Comparison of ENCODE assay signal across 32 mouse cellular contexts in the genomic region with DNA sequence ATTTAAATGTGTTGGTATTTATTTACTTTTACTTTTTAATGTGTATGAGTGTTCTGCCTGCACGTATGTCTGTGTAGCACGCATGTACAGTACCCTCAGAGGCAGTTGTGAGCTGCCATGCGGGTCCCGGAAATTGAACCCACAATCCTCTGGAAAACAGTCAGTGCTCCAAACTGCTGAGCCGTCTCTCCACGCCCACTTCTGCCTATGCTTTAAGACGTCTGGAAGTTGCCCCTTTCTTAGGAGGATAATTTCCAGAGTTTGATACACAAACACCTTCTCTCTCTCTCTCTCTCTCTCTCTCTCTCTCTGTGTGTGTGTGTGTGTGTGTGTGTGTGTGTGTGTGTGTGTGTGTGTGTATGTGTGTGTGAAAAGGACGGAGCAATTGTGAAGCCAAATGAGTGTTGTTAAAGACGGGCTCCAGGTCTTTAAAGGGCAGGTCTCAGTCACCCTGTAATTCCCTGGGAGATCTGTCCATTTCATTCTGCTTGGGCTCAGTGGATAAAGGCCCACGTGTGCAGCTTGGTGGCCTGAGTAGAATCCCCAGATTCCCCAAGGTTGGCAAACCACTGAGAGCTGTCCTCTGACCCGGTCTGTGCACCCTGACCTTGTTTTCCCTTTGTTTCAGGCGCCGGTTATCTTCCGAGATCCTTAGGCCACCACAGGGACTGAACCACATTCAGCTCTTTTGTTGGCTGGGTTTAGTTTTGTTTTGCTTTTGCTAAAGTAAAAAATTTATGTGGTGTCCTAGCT. TPM values are rescaled to one million over a fixed set of nuclear protein-coding genes. Genes with fewer than 3 reads are reported as not detected.
DNase-seq lines count a peak whose midpoint lies in the region; ATAC-seq lines count a peak whose summit lies in the region.
"Had no signal": no experiment of that assay in that cellular context is flagged by ENCODE, and none has a peak within 500 bp of the region (broad histone marks: within the 10 kb centered on the region; RNA-seq: fewer than 3 reads in every experiment).

No protein-coding gene starts in this region.

- H3K36me3 ChIP-seq in heart, embryonic 12.5 days, result no peaks in the 10 kb centered on the region
- H3K36me3 ChIP-seq: embryonic facial prominence, embryonic 12.5 days; forebrain, embryonic 12.5 days; limb, embryonic 15.5 days; midbrain, embryonic 15.5 days; neural tube, embryonic 12.5 days had no signal

- no peak overlapping the region for H3K4me2 ChIP-seq in heart, embryonic 12.5 days
- H3K4me2 ChIP-seq: embryonic facial prominence, embryonic 12.5 days; forebrain, embryonic 12.5 days; limb, embryonic 15.5 days; lung, embryonic 14.5 days; midbrain, embryonic 15.5 days had no signal

- H3K27ac ChIP-seq in heart, embryonic 12.5 days (ENCODE audit: poor library complexity, severe bottlenecking), result peak overlapping the region; percentile 35; the same call in 1 of the 2 replicates
- H3K27ac ChIP-seq: embryonic facial prominence, embryonic 12.5 days; forebrain, embryonic 12.5 days; hindbrain, postnatal 0 days; limb, embryonic 15.5 days; midbrain, embryonic 15.5 days; neural tube, embryonic 12.5 days had no signal

- no peaks in the 10 kb centered on the region for H3K9me3 ChIP-seq in heart, embryonic 12.5 days (replicated peaks)
- H3K9me3 ChIP-seq: embryonic facial prominence, embryonic 12.5 days; forebrain, embryonic 12.5 days; limb, embryonic 15.5 days; midbrain, embryonic 15.5 days; neural tube, embryonic 12.5 days had no signal

- no peaks in the 10 kb centered on the region for H3K27me3 ChIP-seq in heart, embryonic 12.5 days (replicated peaks)
- H3K27me3 ChIP-seq: embryonic facial prominence, embryonic 12.5 days; limb, embryonic 15.5 days; midbrain, embryonic 15.5 days; neural tube, embryonic 12.5 days had no signal

- H3K4me3 ChIP-seq in heart, embryonic 12.5 days, result no peak overlapping the region
- H3K4me3 ChIP-seq: embryonic facial prominence, embryonic 12.5 days; forebrain, embryonic 12.5 days; limb, embryonic 15.5 days; midbrain, embryonic 15.5 days; neural tube, embryonic 12.5 days had no signal

- 55% methylated on average over 14 of the region's 14 CpGs for WGBS in heart, embryonic 12.5 days

- no peak for DNase-seq in heart, postnatal 10 days
- peak; percentile 41 for DNase-seq in ovary, adult 18-20 months (ENCODE audit: low spot score)
- no peak for DNase-seq in ovary, postnatal 14 days (ENCODE audit: low spot score)
- DNase-seq in adipocyte (ENCODE audit: low spot score), result peak; percentile 36
- peak; percentile 84 for DNase-seq in yolk sac, embryonic 10.5 days (ENCODE audit: low spot score)
- no peak for DNase-seq in retina, postnatal 1 day
- DNase-seq: cerebellum, adult 11 months; cerebellum, postnatal 10 days; gastrocnemius, postnatal 36 days; kidney, adult 2 months; kidney, postnatal 14 days; left cerebral cortex, postnatal 4 days; lung, embryonic 14.5 days; lung, postnatal 4 days; right cerebral cortex, adult 18-20 months had no signal

- no peak overlapping the region for H3K9ac ChIP-seq in heart, embryonic 12.5 days
- H3K9ac ChIP-seq: embryonic facial prominence, embryonic 12.5 days; forebrain, embryonic 12.5 days; limb, embryonic 15.5 days; lung, embryonic 14.5 days; midbrain, embryonic 15.5 days; neural tube, embryonic 12.5 days had no signal

- intact Hi-C loops in heart, postnatal 10 days (cut with DNase I), result no loop called here

- no peak for ATAC-seq in heart, embryonic 12.5 days (ENCODE audit: insufficient number of reproducible peaks, low FRiP score)
- no peak for ATAC-seq in cerebellum, adult (ENCODE audit: insufficient number of reproducible peaks, low FRiP score, low TSS enrichment)
- ATAC-seq: CD4-positive, CD25-positive, alpha-beta regulatory T cell, adult 4 months; hindbrain, postnatal 0 days; midbrain, embryonic 15.5 days had no signal

- H3K4me1 ChIP-seq in heart, embryonic 12.5 days (replicated peaks), result peaks cover 14% of the 10 kb centered on the region; the same call in 1 of the 2 replicates
- H3K4me1 ChIP-seq: embryonic facial prominence, embryonic 12.5 days; forebrain, embryonic 12.5 days; midbrain, embryonic 15.5 days; neural tube, embryonic 12.5 days had no signal

RNA-seq across cellular contexts. Expression of a gene that starts 11.2 kb away (rescaled TPM):
- 57.2 and 58.5 TPM in 2 replicates for polyA plus RNA-seq in heart, embryonic 12.5 days (2016; fragmentation: Nextera tagmentation; extraction: Ambion mirVana)
- 10 to 100 TPM; 16.7 to 18.8 TPM for total RNA-seq in heart, postnatal 10 days (2021)
- total RNA-seq: hematopoietic stem cell, adult 5-6 weeks had no signal

RNA-seq across cellular contexts. Expression of a gene that starts 21.5 kb away (rescaled TPM):
- polyA plus RNA-seq in heart, embryonic 12.5 days (2016; fragmentation: Nextera tagmentation; extraction: Ambion mirVana), result 1.2 TPM in 2 replicates
- total RNA-seq in heart, postnatal 10 days (2021), result under 1 TPM; 0.37 to 0.98 TPM
- total RNA-seq: hematopoietic stem cell, adult 5-6 weeks; megakaryocyte-erythroid progenitor cell, adult 5-6 weeks had no signal
- polyA plus RNA-seq: CD4-positive, CD25-positive, alpha-beta regulatory T cell, adult 4 months had no signal

RNA-seq across cellular contexts. Expression of a gene that starts 26.9 kb away (rescaled TPM):
- polyA plus RNA-seq in heart, embryonic 12.5 days (2016; fragmentation: Nextera tagmentation; extraction: Ambion mirVana), result 0.34 and 0.46 TPM in 2 replicates
- total RNA-seq in heart, postnatal 10 days (2021), result not detected
- total RNA-seq: adrenal gland, postnatal 36 days; gastrocnemius, adult 18-20 months; gastrocnemius, postnatal 36 days; heart, adult 8-10 months; hematopoietic stem cell, adult 5-6 weeks; layer of hippocampus, adult 18-20 months; left cerebral cortex, adult 8-10 months; left cerebral cortex, postnatal 4 days; megakaryocyte-erythroid progenitor cell, adult 5-6 weeks had no signal
- polyA plus RNA-seq: CD4-positive, CD25-positive, alpha-beta regulatory T cell, adult 4 months; cortical plate, adult 2 months; limb, embryonic 15.5 days; lung, embryonic 14.5 days had no signal

RNA-seq across cellular contexts. Expression of a gene that starts 40.1 kb away (rescaled TPM):
- polyA plus RNA-seq in heart, embryonic 12.5 days (2016; fragmentation: Nextera tagmentation; extraction: Ambion mirVana), result 27.2 and 28.0 TPM in 2 replicates
- 1 to 10 TPM; 6.5 to 6.7 TPM for total RNA-seq in heart, postnatal 10 days (2021)

RNA-seq across cellular contexts. Expression of a gene that starts 59.5 kb away (rescaled TPM):
- polyA plus RNA-seq in heart, embryonic 12.5 days (2016; fragmentation: Nextera tagmentation; extraction: Ambion mirVana), result 0.22 and 0.50 TPM in 2 replicates
- under 1 TPM; 0.27 to 0.53 TPM for total RNA-seq in heart, postnatal 10 days (2021)
- total RNA-seq: hematopoietic stem cell, adult 5-6 weeks; megakaryocyte-erythroid progenitor cell, adult 5-6 weeks had no signal
- polyA plus RNA-seq: CD4-positive, CD25-positive, alpha-beta regulatory T cell, adult 4 months had no signal

Comparison
In these comparisons a context has a peak if more than half of its experiments do, and no peak if none do; other contexts are left out.
1. DNase-seq: peak in ovary, adult 18-20 months (single experiment), adipocyte (single experiment) and yolk sac, embryonic 10.5 days (single experiment); none in heart, postnatal 10 days (0 of 2), ovary, postnatal 14 days (single experiment) and retina, postnatal 1 day (single experiment).